Mouse (Mus musculus) liver, adult 2 months (tissue): ENCODE results near the gene Lrrtm3. TPM values are rescaled to one million over a fixed set of nuclear protein-coding genes. Genes with fewer than 3 reads are reported as not detected.

ENCODE experiments used
- DNase-seq: peaks from one replicate; pipeline ENCODE4 v3.0.0-alpha.2; 2011; ENCODE audit warnings: low read depth, low spot score; ENCODE audit errors: extremely low read depth
- H3K27ac ChIP-seq: fragments of 200-500 bp; replicated peaks from 2 replicates; pipeline ENCODE4 v1.5.1; 2012; ENCODE audit warnings: low read depth, mild to moderate bottlenecking, control low read depth, inconsistent platforms, low read length; ENCODE audit not compliant: insufficient read depth
- H3K27me3 ChIP-seq: fragments of 200-500 bp; 2 replicates; pipeline ENCODE4 v1.6.1; 2012; ENCODE audit warnings: mild to moderate bottlenecking, moderate library complexity, low read length, inconsistent platforms; ENCODE audit not compliant: control insufficient read depth, insufficient read depth
- H3K36me3 ChIP-seq: fragments of 200-500 bp; 2 replicates; pipeline ENCODE4 v1.6.1; 2012; ENCODE audit warnings: low read length, inconsistent platforms; ENCODE audit not compliant: control insufficient read depth, insufficient read depth
- H3K4me1 ChIP-seq: fragments of 200-500 bp; 2 replicates; pipeline ENCODE4 v1.6.1; 2011; ENCODE audit warnings: low read length; ENCODE audit not compliant: control insufficient read depth, insufficient read depth
- H3K4me3 ChIP-seq: fragments of 200-500 bp; 2 replicates; pipeline ENCODE4 v1.5.1; 2011; ENCODE audit warnings: low read depth, mild to moderate bottlenecking, control low read depth, low read length, moderate library complexity; ENCODE audit not compliant: insufficient read depth
- H3K79me2 ChIP-seq: fragments of 200-500 bp; 2 replicates; pipeline ENCODE4 v1.6.1; 2012; ENCODE audit warnings: inconsistent platforms, mild to moderate bottlenecking, low read length, moderate library complexity; ENCODE audit not compliant: control insufficient read depth, insufficient read depth
- H3K9ac ChIP-seq: fragments of 200-500 bp; 2 replicates; pipeline ENCODE4 v1.6.1; 2012; ENCODE audit warnings: low read depth, mild to moderate bottlenecking, control low read depth, inconsistent platforms, low read length
- CTCF ChIP-seq: fragments of 200-500 bp; IDR thresholded peaks from 2 replicates; pipeline ENCODE4 v1.5.1; 2011; ENCODE audit warnings: low read depth, low read length, control low read depth
- POLR2A ChIP-seq: fragments of 200-500 bp; IDR thresholded peaks from 2 replicates; pipeline ENCODE4 v1.6.1; 2011; ENCODE audit warnings: low read length, control low read depth; ENCODE audit not compliant: insufficient read depth; ENCODE audit errors: extremely low read depth
- WGBS: fragments of 180-500 bp; shearing (Covaris S2); methylation state at CpG from one replicate; pipeline ENCODE4 v1.1.7; 2018; 5-methylcytosine and 5-hydroxymethylcytosine counted together
- polyA plus RNA-seq: library from polyadenylated mRNA; depleted of rRNA; stranded (reverse); fragments of >200 nt; gene quantifications from 2 replicates; pipeline ENCODE4 v1.2.3, GENCODE M21; 2012
- total RNA-seq: library from RNA; depleted of rRNA; stranded (reverse); fragments of >200 nt; gene quantifications from 2 replicates; pipeline ENCODE4 v1.2.3, GENCODE M21; 2014

The Lrrtm3 gene
- total and polyA plus RNA-seq, 2 experiments, result not detected

GRCm38 (mm10) chr10:64030901-64031300 is 59.2 kb downstream of the Lrrtm3 start:
- no peaks in the 10 kb centered on the region for H3K27me3 ChIP-seq
- no peak overlapping the region for H3K9ac ChIP-seq
- H3K79me2 ChIP-seq, result no peaks in the 10 kb centered on the region
- H3K4me1 ChIP-seq, result no peaks in the 10 kb centered on the region
- no peak overlapping the region for H3K27ac ChIP-seq
- no peak for DNase-seq
- TF ChIP-seq CTCF, result no peak
- no peak for TF ChIP-seq POLR2A
- no peaks in the 10 kb centered on the region for H3K36me3 ChIP-seq
- no peak overlapping the region for H3K4me3 ChIP-seq

GRCm38 (mm10) chr10:64023340-64023739 is 66.7 kb downstream of the Lrrtm3 start:
- no peak for TF ChIP-seq CTCF
- TF ChIP-seq POLR2A, result no peak
- Histone ChIP-seq H3K27me3 (no peaks in the 10 kb centered on the region), H3K27ac (no peak overlapping the region), H3K79me2 (no peaks in the 10 kb centered on the region), H3K4me1 (no peaks in the 10 kb centered on the region), H3K9ac (no peak overlapping the region), H3K4me3 (no peak overlapping the region), H3K36me3 (no peaks in the 10 kb centered on the region)
- DNase-seq, result no peak
- 81% methylated on average over 6 of the region's 6 CpGs for WGBS

GRCm38 (mm10) chr10:64020347-64020746 is 69.7 kb downstream of the Lrrtm3 start:
- DNase-seq, result no peak
- Histone ChIP-seq H3K79me2 (no peaks in the 10 kb centered on the region), H3K27ac (no peak overlapping the region), H3K9ac (no peak overlapping the region), H3K4me3 (no peak overlapping the region), H3K27me3 (no peaks in the 10 kb centered on the region), H3K36me3 (no peaks in the 10 kb centered on the region), H3K4me1 (no peaks in the 10 kb centered on the region)
- WGBS, result 97% methylated on average over 1 of the region's 1 CpGs
- TF ChIP-seq POLR2A (no peak), CTCF (no peak)

- no peaks in the 10 kb centered on the region for H3K36me3 ChIP-seq
- no peaks in the 10 kb centered on the region for H3K4me1 ChIP-seq
- H3K79me2 ChIP-seq, result no peaks in the 10 kb centered on the region
- no peak overlapping the region for H3K4me3 ChIP-seq
- TF ChIP-seq CTCF (no peak), POLR2A (no peak)
- DNase-seq, result no peak
- H3K27me3 ChIP-seq, result no peaks in the 10 kb centered on the region
- H3K9ac ChIP-seq, result no peak overlapping the region
- no peak overlapping the region for H3K27ac ChIP-seq
- 77% methylated on average over 9 of the region's 9 CpGs for WGBS
These were observed 88.1 kb downstream of the Lrrtm3 start for GRCm38 (mm10) chr10:64001996-64002395.

GRCm38 (mm10) chr10:64001531-64001930 is 88.5 kb downstream of the Lrrtm3 start:
- DNase-seq, result no peak
- no peak overlapping the region for H3K27ac ChIP-seq
- TF ChIP-seq CTCF, result no peak
- no peaks in the 10 kb centered on the region for H3K36me3 ChIP-seq
- H3K9ac ChIP-seq, result no peak overlapping the region
- H3K4me1 ChIP-seq, result no peaks in the 10 kb centered on the region
- 54% methylated on average over 6 of the region's 6 CpGs for WGBS
- H3K79me2 ChIP-seq, result no peaks in the 10 kb centered on the region
- no peak overlapping the region for H3K4me3 ChIP-seq
- H3K27me3 ChIP-seq, result no peaks in the 10 kb centered on the region

GRCm38 (mm10) chr10:63994251-63994650 is 95.8 kb downstream of the Lrrtm3 start:
- Histone ChIP-seq H3K4me1 (no peaks in the 10 kb centered on the region), H3K4me3 (no peak overlapping the region), H3K9ac (no peak overlapping the region), H3K36me3 (no peaks in the 10 kb centered on the region), H3K27me3 (no peaks in the 10 kb centered on the region), H3K79me2 (no peaks in the 10 kb centered on the region), H3K27ac (no peak overlapping the region)
- no peak for DNase-seq
- 78% methylated on average over 5 of the region's 5 CpGs for WGBS
- TF ChIP-seq CTCF (no peak), POLR2A (no peak)
